Mouse (Mus musculus): ENCODE data around the gene Miga2. TPM values are rescaled to one million over a fixed set of nuclear protein-coding genes. Genes with fewer than 3 reads are reported as not detected.

Miga2 gene
- total RNA-seq (2021): 100 to 1,000 TPM; 101 to 112 TPM
- long read RNA-seq, transcript Miga2-201 (16 exons, 3,381 nt): major isoform, 14 of 37 reads
- long read RNA-seq, partial matches to known transcripts: 4 of 37 reads
- long read RNA-seq, other reads (novel, unspliced or antisense): 16 of 37 reads

DNA sequence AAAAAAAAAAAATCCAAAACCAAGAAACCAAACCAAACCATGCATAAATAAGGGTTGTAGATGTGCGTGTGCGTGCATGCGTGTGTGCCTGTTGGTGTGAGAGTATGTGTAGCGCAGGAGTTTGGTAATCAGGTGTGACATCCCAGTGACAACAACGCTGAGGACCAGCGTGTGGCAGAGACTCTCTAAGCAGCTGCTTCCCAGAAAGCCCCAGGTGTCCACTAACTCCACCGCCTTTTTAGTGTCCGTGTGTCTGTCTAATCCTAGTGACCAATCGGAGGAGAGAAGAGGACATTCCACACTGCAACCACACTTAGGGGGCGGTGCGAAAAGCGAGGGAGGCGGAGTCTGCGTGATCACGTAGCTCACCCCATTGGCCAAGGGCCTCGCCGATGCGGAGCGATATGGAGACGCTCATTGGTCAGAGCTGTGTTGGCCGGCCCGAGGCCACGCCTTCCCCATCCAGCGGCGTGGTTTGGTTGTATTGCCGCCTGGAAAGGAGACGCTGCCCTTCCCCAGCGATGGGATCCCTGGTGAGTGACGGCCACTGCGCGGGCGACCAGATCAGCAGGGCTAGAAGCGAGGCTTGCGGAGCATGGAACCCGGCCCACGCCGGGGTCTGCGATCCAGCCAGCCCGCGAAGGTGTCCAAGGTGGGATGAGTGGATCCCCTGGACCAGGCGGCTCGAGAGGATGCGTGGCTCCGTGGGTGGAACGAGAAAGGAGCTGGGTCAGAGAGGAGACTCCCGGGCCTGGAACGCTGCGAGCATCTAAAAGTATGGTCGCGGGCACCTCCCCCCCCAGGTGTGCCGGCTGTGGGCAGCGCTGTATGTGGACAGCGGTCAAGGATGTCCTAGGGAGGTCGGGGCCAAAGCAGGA, at the start of gene Miga2:
Gene Miga2, plus strand, starts transcription at position 461 of the 878 bp plus-strand sequence.
- peak; percentile 97 for DNase-seq (ENCODE audit: low spot score in 2 of 2)

DNA sequence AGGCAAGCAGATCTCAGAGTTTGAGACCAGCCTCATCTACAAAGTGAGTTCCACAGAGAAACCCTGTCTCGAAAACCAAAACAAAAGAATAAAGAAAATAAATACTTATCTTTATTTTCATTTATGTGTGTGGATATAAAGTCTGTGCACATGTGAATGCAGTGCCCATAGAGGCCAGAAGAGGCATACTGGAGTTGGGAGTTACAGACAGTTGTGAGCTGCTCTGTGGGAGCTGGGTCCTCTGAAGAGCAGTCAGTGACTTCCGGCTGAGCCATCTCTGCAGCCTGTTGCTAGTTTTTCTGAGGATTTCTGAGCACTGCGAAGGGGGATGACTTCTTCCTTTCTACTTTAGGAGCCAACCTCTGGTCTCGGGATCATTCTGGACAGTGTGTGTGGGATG, 47.9 kb upstream of the Miga2 start:
- no peak for DNase-seq (ENCODE audit: low spot score in 2 of 2)

DNA sequence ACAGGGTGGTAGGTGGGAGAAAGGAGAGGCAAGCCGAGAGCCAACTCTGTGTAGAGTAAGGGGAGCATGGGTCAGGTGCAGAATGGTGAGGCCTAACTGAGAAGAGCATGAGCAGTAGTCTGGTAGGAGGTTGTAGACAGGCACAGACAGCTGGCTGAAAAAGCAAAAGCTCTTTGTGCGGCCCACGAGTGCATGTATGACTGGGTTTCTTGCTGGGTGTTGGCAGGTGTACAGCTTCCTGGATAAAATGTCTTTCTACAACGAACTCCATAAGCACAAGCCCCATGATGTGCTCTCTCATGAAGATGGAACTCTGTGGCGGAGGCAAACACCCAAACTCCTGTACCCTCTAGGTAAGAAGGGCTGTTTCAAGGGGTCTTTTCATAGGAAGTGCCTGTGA, 47.1 kb upstream of the Miga2 start:
- DNase-seq (ENCODE audit: low spot score in 2 of 2): no peak

DNA sequence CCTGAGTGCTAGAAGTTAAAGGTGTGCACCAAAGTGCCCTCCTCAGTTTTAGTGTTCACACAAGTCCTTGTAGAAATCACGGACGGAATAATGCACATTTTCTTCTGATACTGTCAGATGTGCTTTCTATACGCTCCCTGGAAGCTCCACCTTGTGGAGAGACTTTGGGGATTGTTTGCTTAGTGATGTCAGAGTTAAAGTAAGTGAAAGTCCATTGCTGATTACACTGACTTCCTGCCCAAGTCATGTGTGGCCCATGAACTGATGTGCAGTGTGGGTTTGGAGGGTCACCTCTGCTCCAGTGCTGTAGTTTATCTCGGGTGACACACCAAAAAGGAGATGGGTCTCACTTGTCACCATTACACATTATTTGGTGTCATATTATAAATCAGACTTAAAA, 44.8 kb upstream of the Miga2 start:
- no peak for DNase-seq (ENCODE audit: low spot score in 2 of 2)

DNA sequence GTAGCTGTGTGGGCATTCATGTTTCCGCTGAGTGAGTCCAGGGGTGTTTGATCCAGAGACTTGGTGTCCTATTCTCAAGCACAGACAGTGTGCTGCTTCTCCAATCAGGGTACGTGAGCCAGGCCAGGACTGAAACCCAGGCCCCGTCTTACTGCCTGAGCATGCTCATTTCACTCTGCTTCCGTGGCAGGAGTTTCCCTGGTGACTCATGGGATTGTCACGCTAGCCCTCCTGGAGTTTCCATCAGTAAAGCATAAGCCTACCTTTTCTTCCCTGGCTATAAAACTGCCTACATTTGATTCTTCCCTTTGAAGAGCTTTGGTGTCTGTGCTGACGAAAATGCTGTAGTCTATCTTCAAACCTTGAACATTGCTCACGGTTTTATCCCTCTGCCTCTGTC, 40.9 kb upstream of the Miga2 start:
- DNase-seq (ENCODE audit: low spot score in 2 of 2): no peak

DNA sequence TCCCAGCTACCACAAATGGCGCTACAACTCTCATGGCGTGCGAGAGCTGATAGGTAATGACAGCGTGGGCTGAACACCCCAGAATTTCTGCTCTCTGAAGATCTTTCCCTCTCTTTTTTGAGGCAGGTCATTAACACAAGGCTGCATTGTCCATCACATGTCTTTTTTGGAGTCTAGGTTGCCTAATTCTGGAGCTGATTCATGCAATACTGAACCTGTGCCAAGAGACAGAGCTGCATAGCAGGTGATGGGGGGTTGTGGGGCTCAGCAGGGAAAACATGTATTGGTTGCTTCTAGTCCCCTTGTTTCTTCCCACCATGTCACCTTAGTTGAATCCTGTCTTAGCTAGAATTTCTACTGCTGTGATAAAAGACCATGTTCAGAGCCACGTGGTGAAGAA, 38.7 kb upstream of the Miga2 start:
- DNase-seq (ENCODE audit: low spot score in 2 of 2): no peak

DNA sequence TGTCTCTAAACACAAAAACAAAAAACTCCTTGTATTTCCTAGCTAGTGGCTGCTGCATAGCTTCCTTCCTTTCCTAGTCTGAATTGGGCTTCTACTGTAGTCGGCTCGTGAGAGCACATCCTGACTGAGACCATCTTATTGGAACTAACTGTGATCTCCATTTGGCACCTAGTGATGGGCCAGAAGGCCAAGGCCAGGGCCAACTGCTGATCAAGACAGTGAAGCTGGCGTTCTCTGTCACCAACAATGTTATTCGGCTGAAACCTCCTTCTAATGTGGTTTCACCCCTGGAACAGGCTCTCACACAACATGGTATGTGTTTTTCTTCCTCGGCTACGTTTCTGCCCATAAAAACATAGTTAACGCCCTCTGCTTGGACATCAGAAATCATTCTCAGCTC, 36.8 kb upstream of the Miga2 start:
- DNase-seq (ENCODE audit: low spot score in 2 of 2): no peak

DNA sequence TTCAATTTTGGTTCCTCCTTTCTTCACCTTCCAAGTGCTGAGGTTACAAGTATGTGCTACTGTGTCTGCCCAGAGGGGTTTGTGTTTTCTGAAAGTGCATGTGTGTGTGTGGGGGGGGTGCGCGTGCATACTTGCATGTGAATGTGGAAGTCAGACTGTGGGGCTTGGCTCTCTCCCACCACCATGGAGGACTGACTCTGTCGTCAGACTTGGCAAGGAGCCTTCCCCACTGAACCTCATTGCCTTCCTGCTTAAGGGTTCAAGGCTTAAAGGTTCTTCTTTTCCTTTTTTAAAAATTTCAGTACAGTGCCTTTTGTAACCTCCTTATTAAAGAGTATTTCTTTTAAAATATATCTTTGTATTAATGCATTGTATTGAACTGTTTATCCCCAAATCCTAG, 35.2 kb upstream of the Miga2 start:
- no peak for DNase-seq (ENCODE audit: low spot score in 2 of 2)

DNA sequence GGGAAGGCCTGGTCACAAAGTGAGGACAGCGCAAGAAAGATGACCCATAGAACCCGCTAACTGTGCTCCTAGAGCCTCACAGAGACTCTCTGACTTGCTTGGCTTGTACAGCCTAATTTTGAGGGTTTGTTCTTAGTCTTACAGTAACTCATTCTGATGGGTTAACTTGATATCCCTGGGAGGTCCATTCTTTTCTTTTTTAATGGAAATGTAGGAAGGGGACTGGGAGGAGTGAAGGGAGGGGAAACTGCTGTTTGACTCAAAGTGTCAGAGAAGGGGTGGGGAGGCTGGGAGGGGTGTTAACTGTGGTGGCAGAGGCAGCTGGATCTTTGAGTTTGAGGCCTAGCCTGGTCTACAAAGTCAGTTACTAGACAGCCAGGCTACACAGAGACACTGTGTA, 28.7 kb upstream of the Miga2 start:
- DNase-seq (ENCODE audit: low spot score in 2 of 2): no peak

DNA sequence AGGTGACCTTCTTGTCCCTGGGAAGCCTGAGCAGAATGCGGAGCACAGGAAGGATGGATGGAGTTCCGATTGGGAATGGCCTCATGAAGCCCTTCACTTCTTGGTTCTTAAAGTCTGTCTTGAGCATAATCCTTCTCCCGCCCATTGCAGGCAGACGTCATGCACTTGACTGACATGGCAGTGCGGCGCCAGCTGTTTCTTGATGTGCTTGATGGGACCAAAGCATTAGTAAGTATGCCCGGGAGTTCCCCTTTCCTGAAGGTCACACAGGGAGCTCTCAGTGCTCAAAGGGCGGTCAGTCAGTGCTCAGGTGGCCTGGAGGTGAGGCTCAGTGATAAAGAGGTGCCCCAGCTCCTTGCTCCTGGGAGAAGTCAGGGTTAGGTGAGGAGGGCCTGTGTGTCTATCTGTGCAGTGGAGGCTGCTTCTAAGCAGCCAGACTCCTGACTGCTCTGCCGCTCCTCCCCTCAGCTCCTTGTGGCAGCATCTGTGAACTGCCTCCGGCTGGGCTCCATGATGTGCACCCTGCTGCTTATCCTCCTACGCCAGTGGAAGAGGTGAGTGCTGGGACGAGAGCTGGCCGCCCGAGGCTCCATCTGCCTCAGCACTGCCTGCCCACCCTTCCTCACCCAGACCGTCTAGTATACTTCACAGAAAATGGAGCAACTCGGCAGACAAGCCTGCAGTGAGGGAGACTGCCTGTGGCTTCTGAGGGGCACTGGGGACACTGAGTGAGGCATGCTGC, 27.7 kb upstream of the Miga2 start:
- no peak for DNase-seq (ENCODE audit: low spot score in 2 of 2)

DNA sequence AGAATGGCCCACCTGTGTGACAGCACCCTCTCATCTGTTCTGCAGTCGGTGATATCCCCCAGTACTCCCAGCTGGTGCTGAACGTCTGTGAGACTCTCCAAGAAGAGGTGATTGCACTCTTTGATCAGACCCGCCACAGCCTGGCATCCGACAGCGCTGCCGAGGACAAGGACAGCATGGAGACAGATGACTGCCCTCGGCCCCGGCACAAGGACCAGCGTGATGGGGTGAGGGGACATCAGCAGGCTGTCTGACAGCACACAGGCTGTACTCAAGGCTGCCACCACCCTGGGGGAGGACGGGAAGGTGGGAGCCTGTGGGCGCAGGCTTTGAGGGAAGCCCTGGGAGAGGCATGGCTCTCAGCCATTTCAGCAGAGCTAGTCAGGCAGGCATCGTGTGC, 26.9 kb upstream of the Miga2 start:
- DNase-seq (ENCODE audit: low spot score in 2 of 2): no peak

DNA sequence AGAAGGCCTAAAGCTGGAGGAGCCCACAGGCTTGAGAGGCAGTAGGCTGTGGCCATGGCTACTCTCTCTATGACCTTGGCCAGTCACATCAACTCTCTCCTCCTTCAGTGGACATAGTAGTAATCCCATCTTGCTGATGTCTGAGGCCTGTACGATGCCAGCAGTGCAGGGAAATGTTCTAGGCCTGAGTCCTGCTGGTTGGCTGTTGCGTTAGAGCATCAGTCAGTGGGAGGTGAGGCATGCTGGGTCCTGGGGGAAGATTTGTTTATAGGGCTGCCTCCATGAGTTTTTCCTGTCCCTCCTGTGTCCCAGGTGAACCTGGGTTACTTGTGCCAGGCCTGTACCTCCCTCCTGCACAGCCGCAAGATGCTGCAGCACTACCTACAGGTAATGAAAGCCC, 22.0 kb upstream of the Miga2 start:
- DNase-seq (ENCODE audit: low spot score in 2 of 2): peak in 1 of 2 experiments; percentile 14

DNA sequence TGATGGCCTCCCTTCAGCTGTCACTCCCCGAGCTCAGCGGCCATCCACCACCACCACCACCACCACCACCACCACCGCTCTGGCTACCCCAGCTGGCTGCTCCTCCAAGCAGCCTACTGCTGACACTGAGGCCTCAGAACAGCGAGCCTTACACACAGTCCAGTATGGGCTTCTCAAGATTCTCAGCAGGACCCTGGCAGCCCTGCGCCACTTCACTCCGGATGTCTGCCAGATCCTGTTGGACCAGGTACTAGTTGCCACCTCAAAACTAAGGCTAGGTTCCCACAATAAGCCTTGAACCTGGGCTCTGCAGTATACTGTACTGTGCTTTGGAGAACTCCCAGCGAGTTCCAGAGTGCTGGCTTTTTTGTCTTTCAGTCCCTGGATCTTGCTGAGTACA, 21.5 kb upstream of the Miga2 start:
- DNase-seq (ENCODE audit: low spot score in 2 of 2): peak in 1 of 2 experiments; percentile 17

DNA sequence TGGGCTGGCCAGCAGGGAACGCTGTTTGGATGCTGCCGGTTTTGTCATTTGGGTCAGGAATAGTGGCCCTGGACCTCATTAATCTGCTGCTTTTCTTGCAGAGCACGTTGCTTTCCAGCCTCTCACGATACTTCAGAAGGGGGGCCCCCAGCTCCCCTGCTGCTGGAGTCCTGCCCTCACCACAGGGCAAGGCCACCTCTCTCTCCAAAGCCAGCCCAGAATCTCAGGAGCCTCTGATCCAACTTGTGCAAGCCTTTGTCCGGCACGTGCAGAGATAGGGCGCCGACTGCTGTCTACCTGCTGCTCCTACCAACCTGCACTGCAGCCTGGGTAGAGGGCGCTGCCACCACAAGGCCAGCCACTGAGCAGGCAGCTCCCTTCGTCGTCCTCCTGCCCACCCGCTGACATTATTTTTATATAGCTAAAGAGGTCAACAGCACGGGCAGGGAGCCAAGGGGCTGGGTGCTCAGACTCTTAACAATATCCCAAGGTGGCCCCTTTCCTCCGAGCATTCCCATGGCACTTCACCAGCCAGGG, 20.4 kb upstream of the Miga2 start:
- DNase-seq (ENCODE audit: low spot score in 2 of 2): peak; percentile 40 to 49

DNA sequence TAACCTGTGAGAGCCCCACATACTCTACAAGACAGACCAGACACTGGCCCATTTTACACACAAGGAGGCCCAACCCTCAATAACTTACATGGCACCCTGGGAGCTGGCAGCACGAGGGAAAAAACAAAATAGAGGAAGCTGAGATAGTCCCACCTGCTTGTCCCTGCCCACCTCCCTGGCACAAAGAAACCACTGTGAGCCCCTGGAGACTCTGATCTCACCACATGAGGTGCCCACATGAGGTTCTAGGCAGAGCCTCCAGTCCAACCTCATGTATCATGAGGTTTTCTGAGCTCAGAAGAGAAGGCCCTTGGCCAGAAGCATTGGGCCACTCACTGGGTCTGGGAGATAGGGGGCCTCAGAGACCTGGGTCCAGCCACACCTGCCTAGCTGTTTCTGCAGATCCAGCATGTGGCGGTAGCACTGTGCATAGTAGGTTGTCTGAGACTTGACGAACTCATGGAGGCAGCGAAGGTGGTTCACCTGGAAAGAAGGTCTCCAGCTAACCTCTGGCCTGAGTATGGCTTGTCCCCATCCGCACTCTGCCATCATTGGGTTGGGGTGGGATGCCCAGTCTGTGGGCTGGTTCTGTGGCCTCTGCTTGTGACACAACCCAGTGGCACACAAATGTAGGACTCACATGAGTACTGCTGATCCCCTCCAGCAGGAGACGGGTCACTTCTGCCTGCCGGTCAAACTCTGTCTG, 17.9 kb upstream of the Miga2 start:
- peak in 1 of 2 experiments; percentile 6 for DNase-seq (ENCODE audit: low spot score in 2 of 2)

DNA sequence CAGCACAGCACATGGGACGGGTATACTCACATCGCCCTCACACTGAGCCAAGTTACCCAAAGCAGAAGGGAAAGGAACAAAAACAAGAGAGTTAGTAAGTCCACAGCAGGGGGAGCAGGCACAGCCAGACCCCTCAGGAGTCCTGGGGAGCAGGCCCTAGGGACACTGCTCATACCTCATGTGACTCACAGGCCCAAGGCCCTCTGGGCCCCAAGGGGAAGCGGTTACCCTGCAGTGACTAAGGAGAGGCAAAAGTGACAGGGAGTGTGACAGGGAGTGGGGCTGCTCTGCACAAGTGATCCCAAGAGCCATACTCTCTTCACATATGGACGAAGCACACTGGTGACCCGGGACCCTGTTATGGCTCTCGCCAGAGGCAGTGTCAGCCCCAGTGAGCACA, 14.8 kb upstream of the Miga2 start:
- peak in 1 of 2 experiments; percentile 7 for DNase-seq (ENCODE audit: low spot score in 2 of 2)

DNA sequence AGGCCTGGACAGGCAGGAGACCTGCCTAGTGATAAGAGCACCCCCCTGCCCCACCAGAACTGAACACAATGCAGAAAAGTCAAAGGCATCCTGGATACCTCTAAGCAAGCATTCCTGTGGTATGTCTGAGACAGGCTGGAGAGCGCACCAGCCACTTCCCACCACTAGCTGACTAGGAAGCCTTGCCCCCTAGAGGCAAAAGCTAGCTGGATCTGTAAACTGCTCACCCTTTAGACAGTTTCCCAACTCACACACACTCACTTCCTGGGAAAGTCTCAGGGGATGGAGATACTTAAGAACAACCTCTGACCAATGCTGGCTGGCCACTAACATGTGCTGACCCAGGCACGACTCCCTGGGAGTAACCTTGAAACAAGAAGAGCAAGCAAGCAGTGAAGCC, 12.9 kb upstream of the Miga2 start:
- DNase-seq (ENCODE audit: low spot score in 2 of 2): no peak

DNA sequence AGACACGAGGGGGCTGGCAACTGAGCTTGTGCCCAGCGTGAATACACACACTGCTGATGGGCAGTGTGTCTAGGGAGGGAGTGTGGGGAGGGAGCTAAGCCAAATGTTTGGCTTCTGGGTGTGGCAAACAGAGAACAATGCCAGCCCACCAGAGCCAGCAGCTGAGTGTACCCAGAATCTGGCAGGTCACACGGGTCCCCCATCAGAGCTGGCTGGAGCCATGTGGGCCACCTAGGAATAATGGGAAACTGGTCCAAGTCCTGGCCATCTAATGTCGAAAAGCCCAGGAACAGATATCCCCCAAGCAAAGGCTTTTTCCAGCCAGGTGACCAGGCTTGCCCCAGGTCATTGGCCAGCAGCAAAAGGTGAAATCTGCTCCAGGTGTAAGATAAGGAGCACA, 8.2 kb upstream of the Miga2 start:
- no peak for DNase-seq (ENCODE audit: low spot score in 2 of 2)

DNA sequence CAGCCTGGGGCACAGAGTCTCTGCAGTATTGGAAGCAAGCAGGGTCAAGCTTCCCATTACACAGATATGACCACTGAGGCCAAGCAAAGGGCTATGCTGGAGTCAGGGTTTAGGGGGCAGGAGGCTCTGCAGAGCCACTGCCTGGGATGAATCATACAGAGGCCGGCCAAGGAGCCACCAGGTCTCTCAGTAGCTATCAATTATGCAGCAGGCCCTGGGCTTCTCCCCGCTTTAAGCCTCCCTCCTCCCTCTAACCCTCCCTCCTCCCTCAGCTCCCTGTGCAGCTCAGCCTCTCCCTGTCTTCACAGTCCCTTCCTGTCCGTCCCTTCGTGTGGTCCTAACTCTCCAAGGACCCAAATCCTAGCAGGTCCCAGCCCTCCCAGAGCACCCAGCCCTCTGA, 7.8 kb upstream of the Miga2 start:
- DNase-seq (ENCODE audit: low spot score in 2 of 2): no peak

DNA sequence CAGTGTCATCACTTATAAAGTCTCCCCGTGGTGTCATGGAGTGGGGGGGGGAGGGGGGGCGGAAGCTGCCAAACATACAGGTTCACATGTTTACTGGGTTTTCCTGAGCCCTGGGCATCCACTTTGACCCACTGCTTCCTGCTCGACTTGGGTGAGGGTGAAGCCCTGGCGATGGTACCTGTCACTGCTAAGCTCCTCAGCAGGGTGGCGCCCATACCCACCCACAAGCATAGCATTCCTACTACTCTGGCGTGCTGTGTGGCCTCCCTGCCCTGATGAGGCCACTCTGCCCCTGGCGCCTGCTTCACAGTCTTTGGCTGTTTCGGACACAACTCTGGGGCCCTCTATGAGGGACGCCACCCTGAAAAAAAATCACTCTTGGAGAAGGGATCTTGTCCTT, 7.1 kb upstream of the Miga2 start:
- DNase-seq (ENCODE audit: low spot score in 2 of 2): no peak

All from layer of hippocampus, postnatal 10 days (tissue).